Mouse (Mus musculus): Measurements from ENCODE around the gene Dolk.

DNA sequence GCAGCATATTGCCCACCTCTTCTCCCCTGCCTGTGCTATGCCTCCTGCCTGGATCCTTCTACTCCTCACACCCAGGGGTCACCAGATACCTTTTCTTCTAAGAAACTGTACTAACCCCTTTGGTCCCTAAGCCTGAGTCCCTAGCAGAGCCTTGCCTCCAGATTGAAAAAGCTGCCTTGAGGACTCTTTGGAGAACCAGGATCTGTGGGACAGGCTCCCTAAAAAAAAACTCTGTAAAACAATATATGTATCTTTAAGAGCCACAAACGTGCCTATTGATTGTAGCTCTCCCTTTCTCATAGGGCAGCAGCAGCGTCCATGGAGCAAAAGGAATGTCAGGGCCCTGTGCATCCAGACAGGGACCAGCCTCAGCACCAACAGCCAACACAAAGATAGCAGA is 45.9 kb downstream of the Dolk start, which contains the start of gene Gm28035:
- TF ChIP-seq CTCF (IDR thresholded peaks at IDR 0.05; ENCODE audit: insufficient read depth, low read depth, low read length) (no peak), POLR2A (IDR thresholded peaks at IDR 0.05; ENCODE audit: insufficient read depth, low read depth, low read length) (no peak)

All from olfactory bulb, adult 2 months (tissue).